Mouse (Mus musculus) layer of hippocampus, adult 18-20 months (tissue): ENCODE results near the gene Lipc. TPM values are rescaled to one million over a fixed set of nuclear protein-coding genes. Genes with fewer than 3 reads are reported as not detected.
A peak's percentile ranks its signal among the peaks of the same experiment; 100 is the strongest.

Source experiments
- DNase-seq, 2 experiments: peaks; one replicate each; pipeline ENCODE4 v3.0.0; 2022; ENCODE audit warnings: low spot score in 2 of 2
- long read RNA-seq: library from polyadenylated mRNA; stranded (forward); transcript quantifications from one replicate; pipeline ENCODE4 v2.0.0, GENCODE M21; 2021
- total RNA-seq, 2 experiments: library from RNA; stranded (reverse); gene quantifications; 2 replicates each; pipeline ENCODE4 v1.2.3; 2021

Gene Lipc
- under 1 TPM; 0.17 to 0.25 TPM for total RNA-seq
- long read RNA-seq = 0 reads

DNA sequence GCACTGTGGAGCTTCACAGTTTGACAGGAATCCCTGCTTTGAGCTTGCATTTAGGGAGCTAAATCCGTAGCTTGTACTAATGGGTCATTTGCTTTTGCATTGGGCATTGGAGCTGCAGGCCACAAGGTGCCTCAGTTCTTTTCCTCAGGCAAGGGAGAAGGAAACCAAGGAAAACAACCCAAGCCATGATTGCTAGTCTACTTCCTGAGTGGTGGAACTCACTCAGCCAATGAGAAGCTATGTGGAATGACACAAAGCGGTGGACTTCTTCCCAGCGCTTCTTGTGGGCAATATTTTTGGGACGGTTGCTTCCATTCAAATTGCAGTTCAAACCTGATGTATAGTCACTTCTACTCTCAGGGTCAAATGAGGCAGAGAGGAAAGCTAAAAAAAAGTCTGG lies at the start of gene Lipc:
Lipc (minus strand) TSS at position 101 of the 400 bp plus-strand sequence.
- DNase-seq = no peak

DNA sequence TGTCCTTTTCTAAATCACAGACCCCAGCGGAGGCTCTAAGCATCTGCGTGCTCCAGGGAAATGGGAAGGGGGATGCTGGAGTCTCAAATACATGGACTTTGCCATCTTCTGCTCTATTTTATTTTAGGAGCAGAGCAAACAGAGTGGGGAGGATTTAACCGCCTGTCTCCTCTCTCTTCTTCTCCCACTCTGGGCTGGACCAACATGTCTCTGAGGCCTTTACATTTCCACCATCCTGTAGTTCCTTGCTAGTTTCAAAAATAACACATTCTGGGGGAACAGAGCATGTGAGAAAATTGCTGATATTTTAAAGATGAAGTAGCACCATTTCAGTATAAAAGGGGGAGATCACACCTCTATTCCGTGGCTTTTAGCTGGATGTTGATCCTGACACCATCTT lies 47.1 kb upstream of the Lipc start:
- peak in 1 of 2 experiments; percentile 9 for DNase-seq

DNA sequence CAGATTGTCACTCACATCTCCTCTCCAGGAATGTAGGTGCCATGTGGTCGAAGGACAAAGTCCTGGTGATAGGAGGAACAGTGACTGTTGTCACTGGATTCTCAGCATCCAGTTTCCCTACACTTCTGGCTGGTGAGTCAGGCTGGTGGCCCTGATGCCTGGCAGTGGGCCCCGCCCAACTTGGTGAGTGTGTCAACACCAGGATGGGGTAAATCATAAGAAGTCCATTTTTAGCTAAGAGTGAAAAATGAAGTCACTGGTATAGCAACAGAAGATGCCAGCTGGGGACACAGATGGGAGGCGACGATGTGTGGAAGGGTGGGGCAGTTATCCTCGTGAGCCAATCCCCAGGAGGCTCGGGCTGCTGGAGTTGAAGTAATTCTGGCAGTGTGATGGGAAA lies 46.7 kb upstream of the Lipc start:
- peak; percentile 57 to 78 for DNase-seq

DNA sequence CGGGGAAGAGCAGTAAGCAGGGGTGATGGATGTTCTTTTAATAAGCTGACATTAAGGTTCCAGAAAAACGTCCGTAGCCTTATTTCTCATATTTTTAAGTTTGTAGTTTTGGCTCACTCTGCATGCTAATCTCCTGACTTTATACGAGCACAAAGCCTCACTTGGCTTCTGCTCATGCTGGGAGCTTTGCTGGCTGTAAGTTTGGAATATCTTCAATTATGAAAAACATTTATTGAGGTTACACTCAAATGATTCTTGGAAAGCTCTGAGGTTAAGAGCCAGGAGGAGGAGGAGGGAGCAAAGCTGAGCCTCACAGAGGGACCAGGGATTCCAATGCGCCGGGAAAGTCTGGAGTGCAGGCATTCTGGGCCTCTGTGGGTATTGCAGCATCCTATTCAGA lies 41.3 kb upstream of the Lipc start:
- DNase-seq = no peak

DNA sequence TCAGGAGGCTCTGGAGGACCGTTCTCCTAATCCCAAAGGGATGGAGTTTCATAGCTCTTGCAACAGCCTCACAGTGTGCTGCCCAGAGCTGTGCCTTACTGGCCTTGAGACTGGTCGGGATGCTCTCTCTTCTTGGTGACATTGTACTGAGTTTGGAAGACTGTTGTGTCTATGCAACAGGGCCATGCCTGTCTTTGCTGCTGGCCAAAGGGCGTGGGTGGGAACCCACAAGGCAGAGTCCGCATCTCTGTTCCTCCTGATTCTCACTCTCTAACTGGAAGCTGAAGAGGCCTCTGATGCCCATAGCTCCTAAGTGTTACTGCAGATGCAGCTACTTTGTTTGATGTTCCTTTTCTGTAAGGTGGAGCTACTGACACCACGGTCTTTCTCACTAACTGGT lies 39.4 kb upstream of the Lipc start:
- no peak for DNase-seq

DNA sequence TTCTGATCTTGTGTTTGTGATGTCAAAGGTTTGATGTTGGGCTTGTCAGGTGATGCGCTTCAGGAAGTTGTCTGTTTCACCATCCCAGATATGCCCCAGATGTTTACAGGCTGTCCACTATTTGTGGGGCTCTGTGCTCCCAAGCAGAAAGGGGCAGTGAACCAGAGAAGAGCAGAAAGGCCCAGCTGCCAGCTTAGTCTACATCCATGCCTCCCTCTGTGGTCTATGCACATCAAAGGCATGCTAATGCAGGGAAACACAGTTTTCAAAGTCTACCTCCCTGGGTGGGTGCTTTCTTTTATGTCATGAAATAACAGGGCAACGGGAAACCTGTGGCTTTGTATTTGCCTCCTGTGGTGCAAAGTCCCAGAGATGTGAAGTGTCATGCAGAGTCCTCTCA lies 35.2 kb upstream of the Lipc start:
- no peak for DNase-seq

- no peak for DNase-seq
These were observed 31.0 kb upstream of the Lipc start for GRCm38 (mm10) chr9:70982991-70983480.

- DNase-seq = no peak
These were observed 29.7 kb upstream of the Lipc start for GRCm38 (mm10) chr9:70981721-70982120.

- DNase-seq = no peak
These were observed 27.6 kb upstream of the Lipc start for GRCm38 (mm10) chr9:70979641-70980040.

DNA sequence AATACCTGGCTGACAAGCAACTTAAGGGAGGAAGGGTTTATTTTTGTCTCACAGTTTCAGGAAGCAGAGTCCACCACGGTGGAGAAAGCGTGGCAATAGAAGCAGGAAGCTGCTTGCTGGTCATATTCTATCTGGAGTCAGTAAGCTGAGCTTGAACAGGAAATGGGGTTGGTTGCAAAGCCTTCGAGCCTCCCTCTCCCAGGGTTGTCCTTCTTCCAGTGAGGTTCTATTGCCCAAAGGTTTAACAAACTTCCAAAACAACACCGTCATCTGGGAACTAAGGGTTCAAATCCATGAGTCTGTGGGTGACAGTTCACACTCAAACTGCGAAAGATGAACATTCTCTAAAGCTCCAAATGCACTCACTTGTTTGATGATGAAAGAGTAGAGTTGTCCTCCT lies 27.1 kb upstream of the Lipc start:
- no peak for DNase-seq

DNA sequence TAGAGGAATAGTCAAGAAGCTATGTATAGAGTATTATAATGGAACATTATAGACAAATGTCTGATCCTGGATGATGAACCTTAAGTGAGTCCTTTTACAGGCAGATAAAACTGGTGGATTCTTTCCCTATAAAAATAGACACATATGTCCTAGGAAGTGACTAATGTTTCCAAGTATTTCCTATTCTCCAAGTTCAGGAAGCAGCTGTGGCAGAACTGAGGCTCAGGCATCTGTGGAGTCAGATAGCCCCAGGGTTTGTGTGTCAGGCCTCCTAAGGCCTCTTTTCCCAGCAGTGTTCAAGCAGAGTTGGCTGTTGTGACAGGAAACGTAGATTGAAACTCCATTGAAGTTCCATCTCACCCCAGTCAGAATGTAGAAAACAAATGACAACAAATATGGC lies 25.4 kb upstream of the Lipc start:
- no peak for DNase-seq

GRCm38 (mm10) chr9:70975921-70976320 lies 23.9 kb upstream of the Lipc start:
- DNase-seq = no peak

DNA sequence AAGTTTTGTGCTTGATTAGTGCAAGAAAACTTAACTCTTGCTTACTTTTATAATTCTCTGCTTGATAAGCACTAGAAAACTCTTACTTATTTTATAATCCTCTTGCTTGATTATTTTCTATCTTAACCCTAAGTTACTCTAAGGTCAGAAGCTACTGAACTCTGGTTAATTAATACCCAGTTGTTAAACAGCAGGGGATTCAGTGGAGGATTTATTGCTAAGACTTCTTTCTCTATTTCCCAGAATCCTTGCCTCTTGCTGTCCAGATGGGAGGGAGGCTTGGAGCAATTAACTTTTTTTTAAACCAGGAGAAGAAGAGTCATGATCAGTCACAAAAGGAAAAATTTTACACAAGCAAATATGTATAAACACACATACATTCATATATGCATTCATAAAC lies 21.3 kb upstream of the Lipc start:
- no peak for DNase-seq

- DNase-seq = no peak
These were observed 17.2 kb upstream of the Lipc start for GRCm38 (mm10) chr9:70969244-70969643.

DNA sequence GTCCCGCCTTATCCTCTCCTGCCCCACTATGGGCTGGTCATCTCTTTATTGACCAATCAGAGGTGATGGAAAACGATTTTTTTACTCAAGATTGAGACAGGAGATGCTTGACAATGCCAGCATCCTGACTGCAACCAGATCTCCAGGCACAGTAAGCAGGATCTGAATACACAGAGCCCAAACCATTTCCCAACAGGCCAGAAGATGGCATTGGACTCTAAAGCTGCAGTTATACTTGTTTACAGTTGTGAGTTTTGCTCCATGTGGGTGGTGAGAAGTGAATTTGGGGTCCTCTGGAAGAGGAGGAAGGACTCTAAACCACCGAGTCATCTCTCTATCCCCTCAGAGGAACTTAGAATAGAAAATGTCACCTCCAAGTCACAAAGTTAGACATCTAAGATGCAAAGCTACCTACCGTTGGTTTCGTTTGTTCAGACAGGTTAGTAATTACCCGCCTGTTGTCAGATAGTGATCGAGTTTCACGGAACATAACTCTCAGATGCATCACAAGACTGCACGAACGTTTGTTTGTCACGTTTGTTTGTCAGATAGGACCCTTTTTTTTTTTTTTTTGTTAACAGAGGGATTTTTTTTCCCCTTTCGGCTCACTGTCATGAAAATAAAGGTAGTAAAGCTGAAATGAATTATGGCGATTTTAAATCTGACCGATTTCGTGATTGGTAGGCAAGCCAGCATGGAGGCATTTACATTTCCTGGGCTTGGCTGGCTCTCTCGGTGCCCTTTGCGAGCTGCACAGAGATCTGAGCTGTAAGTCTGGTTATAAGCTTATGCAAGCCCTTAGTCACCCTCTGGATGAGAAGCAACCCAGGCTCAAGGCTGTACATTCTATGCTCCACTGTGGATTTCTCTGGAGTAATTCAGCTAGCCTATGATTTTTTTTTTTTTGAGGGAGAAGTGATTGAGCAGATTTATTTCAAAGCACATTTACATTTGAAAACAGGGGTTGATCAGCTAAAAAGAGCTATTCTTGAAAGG lies 14.3 kb upstream of the Lipc start:
- DNase-seq = no peak

DNA sequence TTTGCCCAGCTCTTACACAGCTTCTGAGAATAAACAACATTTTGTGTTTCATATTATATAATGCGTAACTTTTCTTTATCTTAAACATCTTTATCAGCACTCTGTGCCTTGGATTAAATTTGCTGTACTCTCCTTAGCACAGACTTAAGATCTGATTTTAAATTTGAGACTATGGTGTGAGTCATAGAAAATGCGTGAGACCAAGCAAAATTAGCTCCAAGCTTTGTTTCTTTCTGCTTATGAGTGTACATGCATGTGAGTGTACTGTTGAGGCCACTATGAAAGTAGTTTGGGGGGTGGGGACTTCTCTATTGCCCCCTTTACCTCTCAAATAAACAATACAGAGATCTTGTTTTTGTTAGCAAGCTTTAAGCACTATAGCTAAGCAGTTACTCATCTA lies 13.4 kb upstream of the Lipc start:
- no peak for DNase-seq

GRCm38 (mm10) chr9:70965011-70965410 lies 13.0 kb upstream of the Lipc start:
- peak in 1 of 2 experiments; percentile 16 for DNase-seq

DNA sequence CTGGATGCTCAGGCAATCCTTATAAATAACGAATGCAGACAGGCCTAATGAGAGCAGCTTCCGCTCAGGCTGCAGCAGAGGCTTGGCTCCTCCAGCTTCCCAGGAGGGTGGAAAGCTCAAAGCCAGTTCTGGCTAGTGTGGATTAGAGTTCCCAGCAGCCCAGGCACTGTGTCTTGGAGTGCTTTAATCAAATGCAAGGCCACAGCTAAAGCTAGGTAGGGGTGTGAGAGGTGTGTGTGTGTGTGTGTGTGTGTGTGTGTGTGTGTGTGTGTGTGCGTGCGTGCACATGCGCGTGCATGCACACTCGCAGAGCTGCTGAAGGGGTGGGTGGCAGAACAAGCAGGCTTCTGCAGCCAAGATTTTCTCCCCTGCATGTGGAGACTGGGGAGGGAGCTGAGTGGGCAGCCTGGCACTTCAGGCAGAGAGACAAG lies 11.4 kb upstream of the Lipc start:
- DNase-seq = peak; percentile 55 to 67

DNA sequence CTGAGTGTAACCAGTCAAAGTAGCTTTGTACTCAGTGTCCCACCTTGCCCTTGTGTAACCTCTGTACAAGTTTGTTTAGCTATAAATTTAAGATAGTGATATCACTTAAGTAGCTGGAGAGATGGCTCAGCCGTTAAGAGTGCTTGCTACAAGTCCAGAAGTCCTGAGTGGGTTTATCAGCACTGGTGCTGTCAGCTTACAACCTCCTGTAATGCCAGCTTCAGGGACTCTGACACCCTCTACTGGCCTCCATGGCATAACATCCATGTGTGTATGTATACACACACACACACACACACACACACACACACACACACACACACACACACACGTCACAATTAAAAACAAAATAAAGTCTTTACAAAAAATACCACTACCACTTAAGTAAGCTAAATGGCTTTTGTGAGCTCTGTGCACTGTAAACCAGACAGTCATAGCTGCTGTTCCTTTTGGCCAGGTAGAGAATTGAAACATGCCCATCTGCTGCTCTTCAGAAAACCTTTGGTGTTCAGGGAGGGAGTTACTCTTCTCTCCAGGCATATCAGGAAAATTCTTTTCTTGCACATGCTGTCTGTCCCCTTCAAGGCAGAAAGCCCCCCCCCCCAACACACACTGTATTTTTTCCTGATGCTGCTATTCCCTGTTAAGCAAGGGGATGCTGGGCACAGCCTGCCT lies 10.9 kb upstream of the Lipc start:
- no peak for DNase-seq

DNA sequence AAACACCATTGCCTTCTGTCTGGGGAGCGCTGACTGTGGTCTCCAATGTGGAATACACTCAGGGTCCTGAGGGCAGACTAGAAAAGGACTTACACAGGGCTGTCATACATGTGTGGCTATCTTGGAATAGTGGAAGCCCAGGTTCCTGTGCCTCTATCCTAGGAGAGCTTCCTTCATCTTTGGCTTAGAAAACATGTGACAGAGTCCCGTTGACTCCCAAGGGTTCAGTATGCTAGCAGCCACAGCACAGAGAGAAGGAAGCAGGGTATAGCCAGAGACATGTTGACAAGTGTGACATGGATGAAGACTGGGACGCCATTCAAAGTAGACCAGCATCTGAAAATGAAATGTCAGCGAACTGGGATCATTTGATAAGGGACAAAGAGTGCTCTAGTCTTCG lies 8.3 kb upstream of the Lipc start:
- no peak for DNase-seq

GRCm38 (mm10) chr9:70959866-70960265 lies 7.8 kb upstream of the Lipc start:
- no peak for DNase-seq

- no peak for DNase-seq
These were observed 7.4 kb upstream of the Lipc start for GRCm38 (mm10) chr9:70959447-70959846.
